Mouse (Mus musculus) stomach, postnatal 0 days (tissue): ENCODE results near the gene Ppp1r9a. TPM values are rescaled to one million over a fixed set of nuclear protein-coding genes. Genes with fewer than 3 reads are reported as not detected.
A peak's percentile ranks its signal among the peaks of the same experiment; 100 is the strongest.

ENCODE experiments used
- ATAC-seq: fragments of 200-750 bp; cut with Nextera tagmentation; 2 replicates; pipeline ENCODE4 v1.8.0; 2017; ENCODE audit not compliant: low FRiP score, low TSS enrichment
- DNase-seq: peaks from one replicate; pipeline ENCODE4 v3.0.0-alpha.2; 2016; ENCODE audit warnings: low spot score
- H3K27ac ChIP-seq: fragments of 300-500 bp; sonication (generic); replicated peaks from 2 replicates; pipeline ENCODE4 v1.5.1; 2014; ENCODE audit warnings: mild to moderate bottlenecking, control low read depth
- H3K27me3 ChIP-seq: fragments of 300-500 bp; sonication (generic); 2 replicates; pipeline ENCODE4 v1.6.1; 2014; ENCODE audit warnings: low read length; ENCODE audit not compliant: control insufficient read depth, insufficient read depth
- H3K36me3 ChIP-seq: fragments of 300-500 bp; sonication (generic); 2 replicates; pipeline ENCODE4 v1.6.1; 2014; ENCODE audit warnings: low read length, mixed read lengths; ENCODE audit not compliant: control insufficient read depth, insufficient read depth
- H3K4me1 ChIP-seq: fragments of 300-500 bp; sonication (generic); replicated peaks from 2 replicates; pipeline ENCODE4 v1.6.1; 2014; ENCODE audit warnings: antibody characterized with exemption; ENCODE audit not compliant: control insufficient read depth, insufficient read depth
- H3K4me2 ChIP-seq: fragments of 300-500 bp; sonication (generic); replicated peaks from 2 replicates; pipeline ENCODE4 v1.6.1; 2014; ENCODE audit warnings: low read depth, mild to moderate bottlenecking, control low read depth, moderate library complexity
- H3K4me3 ChIP-seq: fragments of 300-500 bp; sonication (generic); 2 replicates; pipeline ENCODE4 v1.5.1; 2014; ENCODE audit warnings: low read depth, low read length, control low read depth
- H3K9ac ChIP-seq: fragments of 300-500 bp; sonication (generic); 2 replicates; pipeline ENCODE4 v1.6.1; 2014; ENCODE audit warnings: mild to moderate bottlenecking, low read length, control low read depth, mixed read lengths
- H3K9me3 ChIP-seq: fragments of 300-500 bp; sonication (generic); 2 replicates; pipeline ENCODE4 v1.6.1; 2016; ENCODE audit warnings: low read length; ENCODE audit not compliant: control insufficient read depth
- CTCF ChIP-seq: IDR thresholded peaks from 2 replicates; pipeline ENCODE4 v1.5.1; 2016; ENCODE audit warnings: antibody characterized with exemption, low read depth, mild to moderate bottlenecking, moderate library complexity
- EP300 ChIP-seq: optimal IDR thresholded peaks from 2 replicates; pipeline ENCODE3; 2016; ENCODE audit warnings: antibody characterized with exemption
- WGBS: fragments of 180-500 bp; shearing (Covaris S2); extraction: QIAGEN DNeasy Blood & Tissue Kit; methylation state at CpG from one replicate; pipeline ENCODE4 v1.1.7; 2014; 5-methylcytosine and 5-hydroxymethylcytosine counted together
- polyA plus RNA-seq: library from polyadenylated mRNA; unstranded; fragments of >200 nt; fragmentation: Nextera tagmentation; extraction: Ambion mirVana; gene quantifications from 2 replicates; pipeline ENCODE4 v1.2.1, GENCODE M21; 2015

Ppp1r9a gene
- polyA plus RNA-seq, 1 experiment from 2014 or later: 3.1 TPM

DNA sequence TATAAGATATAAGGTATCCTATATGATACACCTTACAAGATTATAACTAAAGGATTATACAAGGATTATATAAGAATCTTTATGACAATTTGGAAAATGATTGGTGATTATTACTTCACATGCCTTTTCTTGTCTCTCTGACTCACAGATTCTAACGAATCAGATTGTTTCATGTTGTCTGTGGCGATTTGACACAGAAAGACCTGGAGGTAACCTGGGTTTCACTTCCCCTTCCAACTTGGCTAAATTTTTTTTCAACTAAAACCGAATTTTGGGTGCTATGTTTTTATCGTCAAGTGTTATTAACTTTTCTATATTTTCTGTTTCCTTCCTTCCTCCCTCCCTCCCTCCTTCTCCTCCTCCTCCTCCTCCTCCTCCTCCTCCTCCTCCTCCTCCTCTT, 64.5 kb downstream of the Ppp1r9a start:
- ATAC-seq: no peak
- Histone ChIP-seq H3K9ac (no peak overlapping the region), H3K4me2 (no peak overlapping the region), H3K4me3 (no peak overlapping the region), H3K36me3 (no peaks in the 10 kb centered on the region), H3K27ac (no peak overlapping the region), H3K9me3 (no peaks in the 10 kb centered on the region), H3K27me3 (no peaks in the 10 kb centered on the region), H3K4me1 (no peaks in the 10 kb centered on the region)
- DNase-seq: no peak
- WGBS: 90% methylated on average over 4 of the region's 4 CpGs
- TF ChIP-seq CTCF: no peak
- TF ChIP-seq EP300: no peak

DNA sequence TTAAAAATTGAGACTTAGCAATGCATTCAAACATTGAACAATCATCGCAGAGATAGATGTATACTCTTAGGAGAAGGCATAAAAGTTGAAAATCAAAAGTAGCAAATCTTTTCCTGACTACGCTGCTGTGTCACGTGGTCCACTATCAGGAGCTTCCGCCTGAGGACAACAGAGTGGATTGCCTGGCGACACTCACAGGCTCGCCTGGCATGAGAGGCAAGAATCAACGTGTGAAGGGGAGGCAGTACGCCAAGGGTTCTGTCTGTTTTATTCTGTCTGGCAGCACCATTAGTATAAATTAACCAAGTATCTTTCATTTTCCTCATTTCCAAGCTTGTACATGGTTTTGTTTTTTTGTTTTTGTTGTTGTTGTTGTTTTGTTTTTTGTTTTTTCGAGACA, 68.5 kb downstream of the Ppp1r9a start:
- Histone ChIP-seq H3K36me3 (no peaks in the 10 kb centered on the region), H3K4me1 (no peaks in the 10 kb centered on the region), H3K9ac (no peak overlapping the region), H3K27ac (no peak overlapping the region), H3K9me3 (no peaks in the 10 kb centered on the region), H3K4me3 (no peak overlapping the region), H3K27me3 (no peaks in the 10 kb centered on the region), H3K4me2 (no peak overlapping the region)
- TF ChIP-seq EP300: no peak
- no peak for TF ChIP-seq CTCF
- DNase-seq (no peak), ATAC-seq (no peak)
- 68% methylated on average over 9 of the region's 9 CpGs for WGBS

DNA sequence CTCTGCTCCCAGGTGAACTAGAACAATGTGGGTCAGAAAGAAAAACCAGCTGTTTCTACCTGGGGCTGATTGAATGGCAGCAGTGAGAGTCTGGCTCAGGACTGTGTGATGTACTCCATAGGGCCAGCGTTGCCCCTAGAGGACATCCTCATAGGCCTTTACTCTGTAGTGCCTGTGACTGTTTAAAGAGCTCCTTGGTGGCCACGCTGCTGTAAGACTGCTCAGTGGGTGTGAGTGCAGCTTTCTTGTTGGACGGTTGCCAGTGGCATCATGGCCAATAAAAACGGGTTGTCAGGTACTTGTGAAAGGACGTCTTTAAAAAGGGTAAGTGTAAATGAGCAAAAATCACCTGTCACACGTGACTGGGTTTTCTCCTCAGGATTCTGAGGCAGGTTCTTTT, 70.1 kb downstream of the Ppp1r9a start:
- Histone ChIP-seq H3K4me2 (no peak overlapping the region), H3K27me3 (no peaks in the 10 kb centered on the region), H3K4me3 (no peak overlapping the region), H3K27ac (no peak overlapping the region), H3K4me1 (no peaks in the 10 kb centered on the region), H3K9me3 (no peaks in the 10 kb centered on the region), H3K9ac (no peak overlapping the region), H3K36me3 (no peaks in the 10 kb centered on the region)
- TF ChIP-seq CTCF: 0 out of 2 replicates have a peak, but pooled peaks have one; percentile 7
- no peak for TF ChIP-seq EP300
- DNase-seq (peak; percentile 30), ATAC-seq (peak; percentile 61; the same call in 1 of the 2 replicates)
- WGBS: 41% methylated on average over 6 of the region's 6 CpGs

DNA sequence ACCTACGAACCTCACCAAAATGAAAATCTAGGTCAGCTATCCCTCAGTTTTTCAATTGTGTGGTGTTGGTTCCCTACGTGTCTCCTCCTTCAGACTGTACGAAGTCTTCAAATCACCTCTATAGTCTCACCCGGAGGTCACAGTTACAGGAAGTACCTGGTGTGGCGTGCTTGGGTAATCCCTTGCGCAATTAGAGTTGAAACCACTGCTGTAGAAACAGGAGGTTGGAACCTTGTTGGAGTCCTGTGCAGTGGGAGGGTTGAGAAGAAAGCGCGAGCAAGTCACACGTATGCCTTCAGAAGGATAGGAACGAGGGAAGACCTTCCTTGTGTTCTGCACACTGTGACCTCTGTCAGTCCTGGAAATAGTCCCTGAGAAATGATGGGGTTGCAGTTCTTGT, 70.6 kb downstream of the Ppp1r9a start:
- ATAC-seq (0 out of 2 replicates have a peak, but pooled peaks have one; percentile 40), DNase-seq (no peak)
- no peak for TF ChIP-seq EP300
- TF ChIP-seq CTCF: no peak
- Histone ChIP-seq H3K9me3 (no peaks in the 10 kb centered on the region), H3K27me3 (no peaks in the 10 kb centered on the region), H3K9ac (no peak overlapping the region), H3K4me2 (no peak overlapping the region), H3K4me3 (no peak overlapping the region), H3K4me1 (no peaks in the 10 kb centered on the region), H3K27ac (no peak overlapping the region), H3K36me3 (no peaks in the 10 kb centered on the region)
- WGBS: 86% methylated on average over 10 of the region's 10 CpGs

DNA sequence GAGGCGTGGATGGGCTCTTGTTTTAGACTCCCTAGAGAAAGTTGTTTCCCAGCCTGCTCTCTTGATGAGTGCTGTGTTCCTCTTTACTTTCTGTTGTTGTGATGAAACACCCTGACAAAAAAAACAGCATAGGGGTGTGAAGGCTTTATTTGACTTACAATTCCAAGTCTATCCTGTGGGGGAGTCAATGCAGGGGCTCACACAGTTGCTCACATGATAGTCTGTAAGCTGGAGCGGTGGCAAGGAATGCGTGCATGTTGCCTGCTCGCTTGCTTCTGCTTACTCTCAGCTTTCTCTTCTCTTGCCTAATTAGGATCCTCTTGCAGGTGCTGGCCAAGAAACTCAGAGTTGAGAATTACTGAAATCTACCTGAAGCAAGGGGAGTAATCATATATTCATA, 74.8 kb downstream of the Ppp1r9a start:
- no peaks in the 10 kb centered on the region for H3K27me3 ChIP-seq
- H3K36me3 ChIP-seq: no peaks in the 10 kb centered on the region
- no peak for ATAC-seq
- H3K9me3 ChIP-seq: no peaks in the 10 kb centered on the region
- no peak overlapping the region for H3K27ac ChIP-seq
- H3K4me3 ChIP-seq: no peak overlapping the region
- H3K9ac ChIP-seq: no peak overlapping the region
- TF ChIP-seq CTCF (no peak), EP300 (no peak)
- no peak overlapping the region for H3K4me2 ChIP-seq
- DNase-seq: no peak
- WGBS: 90% methylated on average over 4 of the region's 4 CpGs
- H3K4me1 ChIP-seq: no peaks in the 10 kb centered on the region

DNA sequence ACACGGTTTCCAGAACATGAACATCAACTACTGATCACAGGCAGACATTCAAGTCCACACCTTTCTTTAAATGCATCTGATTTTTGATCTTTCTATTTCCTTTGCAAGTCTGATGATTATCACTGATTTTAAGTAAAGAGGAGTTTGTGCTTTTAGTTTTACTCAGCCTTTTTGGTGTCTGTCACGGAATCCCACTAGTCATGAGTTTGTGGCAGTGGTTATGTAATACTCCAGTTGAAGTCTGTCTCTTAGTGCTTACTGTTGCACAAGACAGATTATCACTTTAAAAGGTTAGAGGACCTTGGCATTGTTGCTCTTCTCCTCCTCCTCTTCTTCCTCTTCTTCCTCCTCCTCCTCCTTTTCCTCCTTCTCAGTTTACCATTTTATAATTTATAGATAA, 75.5 kb downstream of the Ppp1r9a start:
- Histone ChIP-seq H3K4me2 (no peak overlapping the region), H3K27me3 (no peaks in the 10 kb centered on the region), H3K9ac (no peak overlapping the region), H3K9me3 (no peaks in the 10 kb centered on the region), H3K36me3 (no peaks in the 10 kb centered on the region), H3K4me3 (no peak overlapping the region), H3K27ac (no peak overlapping the region), H3K4me1 (no peaks in the 10 kb centered on the region)
- TF ChIP-seq EP300: no peak
- WGBS: 79% methylated on average over 2 of the region's 2 CpGs
- ATAC-seq (no peak), DNase-seq (no peak)
